Mouse (Mus musculus): ENCODE data around the gene Yipf4. TPM values are rescaled to one million over a fixed set of nuclear protein-coding genes. Genes with fewer than 3 reads are reported as not detected.

The Yipf4 gene
- polyA plus RNA-seq, 1 experiment from 2014 or later = 63.5 TPM

GRCm38 (mm10) chr17:74527729-74528607 lies 38.7 kb downstream of the Yipf4 start, which contains the start of gene Birc6:
TSS of gene Birc6 (plus strand) at chr17:74528295.
- Histone ChIP-seq H3K27me3 (ENCODE audit: control insufficient read depth, insufficient read depth, low read length) (no peaks in the 10 kb centered on the region), H3K4me2 (ENCODE audit: low read depth, low read length) (peak within 1 kb of the TSS; percentile 59), H3K9me3 (replicated peaks; ENCODE audit: control insufficient read depth, low read length) (no peaks in the 10 kb centered on the region), H3K27ac (replicated peaks; ENCODE audit: low read depth, low read length) (peak within 1 kb of the TSS; percentile 98), H3K4me3 (ENCODE audit: low read depth, low read length) (peak within 1 kb of the TSS; percentile 98), H3K36me3 (replicated peaks; ENCODE audit: control insufficient read depth, insufficient read depth, low read depth, low read length) (no peaks in the 10 kb centered on the region), H3K9ac (replicated peaks; ENCODE audit: low read length) (peak within 1 kb of the TSS; percentile 96), H3K4me1 (ENCODE audit: control insufficient read depth, insufficient read depth, low read length) (no peaks in the 10 kb centered on the region)
- WGBS = under 1% methylated on average over 71 of the region's 71 CpGs
- ATAC-seq (replicated peaks; ENCODE audit: insufficient number of reproducible peaks, low FRiP score, low TSS enrichment, low read depth) (peak; percentile 98), DNase-seq (ENCODE audit: low spot score) (peak; percentile 100)

GRCm38 (mm10) chr17:74528648-74529532 lies 39.6 kb downstream of the Yipf4 start:
- under 1% methylated on average over 70 of the region's 72 CpGs for WGBS
- Histone ChIP-seq H3K27me3 (ENCODE audit: control insufficient read depth, insufficient read depth, low read length) (no peaks in the 10 kb centered on the region), H3K27ac (replicated peaks; ENCODE audit: low read depth, low read length) (peak overlapping the region; percentile 98), H3K9ac (replicated peaks; ENCODE audit: low read length) (peak overlapping the region; percentile 96), H3K4me3 (ENCODE audit: low read depth, low read length) (peak overlapping the region; percentile 98), H3K36me3 (replicated peaks; ENCODE audit: control insufficient read depth, insufficient read depth, low read depth, low read length) (no peaks in the 10 kb centered on the region), H3K4me1 (ENCODE audit: control insufficient read depth, insufficient read depth, low read length) (no peaks in the 10 kb centered on the region), H3K4me2 (ENCODE audit: low read depth, low read length) (peak overlapping the region; percentile 48), H3K9me3 (replicated peaks; ENCODE audit: control insufficient read depth, low read length) (no peaks in the 10 kb centered on the region)
- ATAC-seq (replicated peaks; ENCODE audit: insufficient number of reproducible peaks, low FRiP score, low TSS enrichment, low read depth) (peak; percentile 71), DNase-seq (ENCODE audit: low spot score) (no peak)

- no peaks in the 10 kb centered on the region for H3K27me3 ChIP-seq (ENCODE audit: control insufficient read depth, insufficient read depth, low read length)
- WGBS = 10% methylated on average over 3 of the region's 3 CpGs
- peak overlapping the region; percentile 48 for H3K4me2 ChIP-seq (ENCODE audit: low read depth, low read length)
- no peaks in the 10 kb centered on the region for H3K36me3 ChIP-seq (replicated peaks; ENCODE audit: control insufficient read depth, insufficient read depth, low read depth, low read length)
- DNase-seq (ENCODE audit: low spot score) = no peak
- H3K9ac ChIP-seq (replicated peaks; ENCODE audit: low read length) = peak overlapping the region; percentile 96
- no peaks in the 10 kb centered on the region for H3K9me3 ChIP-seq (replicated peaks; ENCODE audit: control insufficient read depth, low read length)
- ATAC-seq (replicated peaks; ENCODE audit: insufficient number of reproducible peaks, low FRiP score, low TSS enrichment, low read depth) = no peak
- no peaks in the 10 kb centered on the region for H3K4me1 ChIP-seq (ENCODE audit: control insufficient read depth, insufficient read depth, low read length)
- peak overlapping the region; percentile 98; the same call in 1 of the 2 replicates for H3K27ac ChIP-seq (replicated peaks; ENCODE audit: low read depth, low read length)
- H3K4me3 ChIP-seq (ENCODE audit: low read depth, low read length) = peak overlapping the region; percentile 98
These were observed 40.2 kb downstream of the Yipf4 start for GRCm38 (mm10) chr17:74529533-74529824.

- no peak for ATAC-seq (replicated peaks; ENCODE audit: insufficient number of reproducible peaks, low FRiP score, low TSS enrichment, low read depth)
- 97% methylated on average over 4 of the region's 4 CpGs for WGBS
- Histone ChIP-seq H3K27me3 (ENCODE audit: control insufficient read depth, insufficient read depth, low read length) (no peaks in the 10 kb centered on the region), H3K4me3 (ENCODE audit: low read depth, low read length) (no peak overlapping the region), H3K27ac (replicated peaks; ENCODE audit: low read depth, low read length) (no peak overlapping the region), H3K4me2 (ENCODE audit: low read depth, low read length) (no peak overlapping the region), H3K4me1 (ENCODE audit: control insufficient read depth, insufficient read depth, low read length) (no peaks in the 10 kb centered on the region), H3K36me3 (replicated peaks; ENCODE audit: control insufficient read depth, insufficient read depth, low read depth, low read length) (no peaks in the 10 kb centered on the region), H3K9ac (replicated peaks; ENCODE audit: low read length) (no peak overlapping the region), H3K9me3 (replicated peaks; ENCODE audit: control insufficient read depth, low read length) (no peaks in the 10 kb centered on the region)
- DNase-seq (ENCODE audit: low spot score) = no peak
These were observed 45.7 kb downstream of the Yipf4 start for GRCm38 (mm10) chr17:74534971-74535370.

DNA sequence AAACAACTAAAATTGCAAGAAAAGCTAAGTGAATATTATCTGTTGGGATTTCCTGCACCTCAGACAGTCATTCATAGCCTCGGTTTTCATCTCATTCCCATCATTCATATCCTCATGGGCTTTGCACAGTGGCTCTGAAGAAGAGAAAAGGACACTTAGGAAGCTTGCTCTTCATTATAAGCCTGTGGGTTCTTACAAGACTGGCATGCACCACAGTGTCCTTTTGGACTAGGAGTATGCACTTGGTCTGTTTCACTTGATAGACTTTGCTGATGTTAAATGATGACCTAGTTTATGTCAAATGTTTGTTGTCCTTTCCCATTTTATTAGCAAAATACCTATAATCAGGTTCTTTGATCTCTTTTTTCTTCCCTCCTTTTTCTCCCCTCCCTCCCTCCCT lies 48.2 kb downstream of the Yipf4 start:
- no peaks in the 10 kb centered on the region for H3K36me3 ChIP-seq (replicated peaks; ENCODE audit: control insufficient read depth, insufficient read depth, low read depth, low read length)
- no peak for ATAC-seq (replicated peaks; ENCODE audit: insufficient number of reproducible peaks, low FRiP score, low TSS enrichment, low read depth)
- no peak for DNase-seq (ENCODE audit: low spot score)
- no peak overlapping the region for H3K9ac ChIP-seq (replicated peaks; ENCODE audit: low read length)
- no peak overlapping the region for H3K4me2 ChIP-seq (ENCODE audit: low read depth, low read length)
- no peaks in the 10 kb centered on the region for H3K9me3 ChIP-seq (replicated peaks; ENCODE audit: control insufficient read depth, low read length)
- H3K4me3 ChIP-seq (ENCODE audit: low read depth, low read length) = no peak overlapping the region
- 88% methylated on average over 1 of the region's 1 CpGs for WGBS
- H3K27ac ChIP-seq (replicated peaks; ENCODE audit: low read depth, low read length) = no peak overlapping the region
- no peaks in the 10 kb centered on the region for H3K4me1 ChIP-seq (ENCODE audit: control insufficient read depth, insufficient read depth, low read length)
- H3K27me3 ChIP-seq (ENCODE audit: control insufficient read depth, insufficient read depth, low read length) = no peaks in the 10 kb centered on the region

GRCm38 (mm10) chr17:74543615-74544014 lies 54.3 kb downstream of the Yipf4 start:
- no peak for DNase-seq (ENCODE audit: low spot score)
- Histone ChIP-seq H3K9ac (replicated peaks; ENCODE audit: low read length) (no peak overlapping the region), H3K4me1 (ENCODE audit: control insufficient read depth, insufficient read depth, low read length) (no peaks in the 10 kb centered on the region), H3K27ac (replicated peaks; ENCODE audit: low read depth, low read length) (no peak overlapping the region), H3K4me3 (ENCODE audit: low read depth, low read length) (no peak overlapping the region), H3K4me2 (ENCODE audit: low read depth, low read length) (no peak overlapping the region), H3K36me3 (replicated peaks; ENCODE audit: control insufficient read depth, insufficient read depth, low read depth, low read length) (no peaks in the 10 kb centered on the region), H3K9me3 (replicated peaks; ENCODE audit: control insufficient read depth, low read length) (no peaks in the 10 kb centered on the region), H3K27me3 (ENCODE audit: control insufficient read depth, insufficient read depth, low read length) (no peaks in the 10 kb centered on the region)
- no peak for ATAC-seq (replicated peaks; ENCODE audit: insufficient number of reproducible peaks, low FRiP score, low TSS enrichment, low read depth)
- WGBS = 98% methylated on average over 2 of the region's 2 CpGs

Measured in embryonic facial prominence, embryonic 11.5 days (tissue).